Mouse (Mus musculus) neural tube, embryonic 11.5 days (tissue): ENCODE data around the gene Nkd2. TPM values are rescaled to one million over a fixed set of nuclear protein-coding genes. Genes with fewer than 3 reads are reported as not detected.

Source experiments
- ATAC-seq: fragments of 200-750 bp; cut with Nextera tagmentation; 2 replicates; pipeline ENCODE4 v1.8.0; 2017; ENCODE audit warnings: moderate number of reproducible peaks, mild to moderate bottlenecking, moderate TSS enrichment, moderate library complexity; ENCODE audit not compliant: insufficient read depth, low FRiP score, low TSS enrichment
- DNase-seq: peaks from one replicate; pipeline ENCODE4 v3.0.0-alpha.2; 2015; ENCODE audit warnings: low spot score
- H3K27ac ChIP-seq: fragments of 300-500 bp; sonication (generic); 2 replicates; pipeline ENCODE4 v1.5.1; 2014; ENCODE audit warnings: low read depth, mild to moderate bottlenecking, low read length
- H3K27me3 ChIP-seq: fragments of 300-500 bp; sonication (generic); 2 replicates; pipeline ENCODE4 v1.6.1; 2014; ENCODE audit warnings: mild to moderate bottlenecking, low read length, mixed read lengths; ENCODE audit not compliant: control insufficient read depth, insufficient read depth
- H3K36me3 ChIP-seq: fragments of 300-500 bp; sonication (generic); 2 replicates; pipeline ENCODE4 v1.6.1; 2014; ENCODE audit warnings: mild to moderate bottlenecking, low read length, moderate library complexity, mixed read lengths; ENCODE audit not compliant: control insufficient read depth, insufficient read depth
- H3K4me1 ChIP-seq: fragments of 300-500 bp; sonication (generic); 2 replicates; pipeline ENCODE4 v1.6.1; 2014; ENCODE audit warnings: low read length, mixed read lengths; ENCODE audit not compliant: control insufficient read depth, insufficient read depth
- H3K4me2 ChIP-seq: fragments of 300-500 bp; sonication (generic); 2 replicates; pipeline ENCODE4 v1.6.1; 2014; ENCODE audit warnings: low read depth, mild to moderate bottlenecking, moderate library complexity
- H3K4me3 ChIP-seq: fragments of 300-500 bp; sonication (generic); 2 replicates; pipeline ENCODE4 v1.5.1; 2014; ENCODE audit warnings: low read depth, low read length
- H3K9ac ChIP-seq: fragments of 300-500 bp; sonication (generic); 2 replicates; pipeline ENCODE4 v1.6.1; 2014; ENCODE audit warnings: mild to moderate bottlenecking, low read length
- H3K9me3 ChIP-seq: fragments of 300-500 bp; sonication (generic); 2 replicates; pipeline ENCODE4 v1.6.1; 2016; ENCODE audit warnings: low read length; ENCODE audit not compliant: control insufficient read depth
- WGBS: fragments of 180-500 bp; shearing (Covaris S2); extraction: QIAGEN DNeasy Blood & Tissue Kit; methylation state at CpG from one replicate; pipeline ENCODE4 v1.1.7; 2014; 5-methylcytosine and 5-hydroxymethylcytosine counted together
- polyA plus RNA-seq: library from polyadenylated mRNA; unstranded; fragments of >200 nt; fragmentation: Nextera tagmentation; extraction: Ambion mirVana; gene quantifications from 2 replicates; pipeline ENCODE4 v1.2.1, GENCODE M21; 2014

Gene Nkd2
- polyA plus RNA-seq, 1 experiment from 2014 or later: 20.0 TPM

DNA sequence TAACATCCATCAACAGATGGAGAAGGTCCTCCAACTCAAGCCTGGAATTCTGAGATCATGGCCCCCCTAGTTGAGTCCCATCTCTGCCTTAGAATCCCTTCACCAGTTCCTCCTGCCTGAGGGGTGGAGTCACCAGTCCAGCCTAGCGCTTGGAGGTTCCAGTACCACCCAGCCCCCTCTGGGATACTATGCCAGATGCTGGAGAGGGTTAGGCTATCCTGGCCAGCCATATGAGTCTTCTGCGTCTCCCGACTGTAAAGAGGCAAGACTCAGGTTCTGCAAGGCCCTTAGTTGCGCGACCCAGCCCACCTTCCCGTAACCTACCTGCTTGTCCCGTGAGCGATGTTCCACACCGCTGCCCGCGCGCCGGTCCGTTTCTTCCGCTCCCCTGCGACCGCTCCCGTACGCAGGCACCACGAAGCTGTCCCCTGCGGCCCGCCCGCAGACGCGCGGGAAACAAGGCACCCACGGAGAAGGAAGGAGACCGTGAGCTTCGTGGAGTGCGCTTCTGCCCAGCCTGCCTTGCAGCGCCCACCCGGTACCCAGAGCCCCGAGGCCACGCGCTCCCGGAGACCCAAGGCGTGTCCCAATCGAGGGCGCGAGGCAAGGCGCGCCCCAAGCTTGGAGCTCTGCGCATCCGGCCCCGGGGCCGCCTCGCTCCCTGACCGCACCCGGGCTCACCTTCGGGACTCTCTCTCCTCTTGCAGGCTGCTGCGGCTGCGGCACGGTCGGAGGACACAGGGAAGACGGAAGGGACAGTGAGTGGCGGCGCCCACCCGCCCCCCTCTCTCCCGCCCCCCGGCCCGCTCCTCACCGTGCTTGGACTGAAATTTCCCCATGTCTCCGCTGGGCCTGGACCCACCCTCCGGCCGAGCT, 604 bp downstream of the Nkd2 start:
- peak; percentile 54 for DNase-seq
- Histone ChIP-seq H3K9ac (peak overlapping the region; percentile 66), H3K27ac (no peak overlapping the region), H3K4me3 (peak overlapping the region; percentile 65), H3K4me2 (peak overlapping the region; percentile 92), H3K27me3 (peaks cover 11% of the 10 kb centered on the region), H3K4me1 (no peaks in the 10 kb centered on the region), H3K36me3 (no peaks in the 10 kb centered on the region), H3K9me3 (no peaks in the 10 kb centered on the region)
- under 1% methylated on average over 55 of the region's 65 CpGs for WGBS
- ATAC-seq: peak; percentile 60

DNA sequence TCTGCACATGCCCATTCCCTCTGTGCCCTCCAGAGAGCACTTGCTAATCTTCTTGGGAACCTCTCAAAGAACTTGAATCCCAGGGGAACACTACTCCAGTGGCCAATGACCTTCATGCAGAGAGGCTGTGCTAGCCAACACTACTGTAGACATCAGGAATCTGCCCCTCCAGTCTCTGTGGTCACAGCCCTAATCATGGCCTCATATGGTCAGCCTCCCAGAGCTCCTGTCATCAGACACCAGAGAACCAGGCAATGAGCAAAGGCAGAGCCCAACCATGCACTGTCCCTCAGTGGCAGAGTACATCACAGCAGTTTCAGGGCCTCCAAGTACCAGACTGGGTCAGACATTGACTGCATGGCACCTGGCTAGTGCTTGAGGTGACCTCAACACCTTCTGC, 4.7 kb downstream of the Nkd2 start:
- Histone ChIP-seq H3K9me3 (no peaks in the 10 kb centered on the region), H3K9ac (no peak overlapping the region), H3K4me3 (no peak overlapping the region), H3K4me2 (no peak overlapping the region), H3K27ac (no peak overlapping the region), H3K36me3 (no peaks in the 10 kb centered on the region), H3K27me3 (peaks cover 11% of the 10 kb centered on the region), H3K4me1 (no peaks in the 10 kb centered on the region; the same call in 1 of the 2 replicates)
- ATAC-seq: no peak
- DNase-seq: no peak

DNA sequence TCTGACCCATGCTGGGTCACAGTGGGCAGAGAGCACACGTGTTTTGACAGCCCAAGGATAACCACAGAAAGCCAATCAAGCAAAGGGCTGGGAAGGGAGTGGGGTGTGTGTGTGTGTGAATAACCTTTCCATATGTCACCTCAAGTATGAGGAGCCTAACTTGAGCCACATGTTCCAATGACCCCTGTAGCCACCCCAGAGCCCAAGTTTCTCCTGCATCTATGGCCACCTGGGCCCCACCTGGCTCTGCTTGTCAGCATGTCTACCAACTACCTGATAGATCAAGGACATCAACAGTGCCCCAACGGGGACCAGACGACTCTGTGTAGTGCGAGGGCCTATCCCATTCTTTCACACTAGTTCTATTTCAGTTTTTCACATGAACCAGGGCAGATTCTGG, 7.7 kb downstream of the Nkd2 start:
- Histone ChIP-seq H3K36me3 (no peaks in the 10 kb centered on the region), H3K9me3 (no peaks in the 10 kb centered on the region), H3K4me2 (no peak overlapping the region), H3K27ac (no peak overlapping the region), H3K27me3 (no peaks in the 10 kb centered on the region), H3K4me3 (no peak overlapping the region), H3K4me1 (no peaks in the 10 kb centered on the region; the same call in 1 of the 2 replicates), H3K9ac (no peak overlapping the region)
- ATAC-seq (no peak), DNase-seq (no peak)
- 62% methylated on average over 4 of the region's 4 CpGs for WGBS

DNA sequence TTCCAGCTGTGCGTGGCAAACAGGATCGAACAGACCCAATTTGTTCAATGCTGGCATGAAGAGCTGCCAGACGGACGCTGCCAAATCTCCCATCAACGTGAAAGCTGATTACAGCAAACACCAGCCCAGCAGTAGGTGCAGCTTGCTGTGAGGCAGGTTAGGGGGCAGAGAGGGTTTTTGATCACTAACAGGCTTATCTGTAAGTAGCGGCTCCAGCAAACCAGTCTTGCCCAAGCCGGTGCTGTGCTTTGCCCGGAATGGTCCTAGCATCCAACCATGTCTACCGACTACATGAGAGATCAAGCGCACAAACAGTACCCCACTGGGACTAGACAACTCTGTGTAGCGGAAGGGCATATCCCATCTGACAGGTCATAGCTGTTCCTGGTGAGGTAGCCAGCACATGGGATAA, 8.3 kb downstream of the Nkd2 start:
- 72% methylated on average over 11 of the region's 11 CpGs for WGBS

DNA sequence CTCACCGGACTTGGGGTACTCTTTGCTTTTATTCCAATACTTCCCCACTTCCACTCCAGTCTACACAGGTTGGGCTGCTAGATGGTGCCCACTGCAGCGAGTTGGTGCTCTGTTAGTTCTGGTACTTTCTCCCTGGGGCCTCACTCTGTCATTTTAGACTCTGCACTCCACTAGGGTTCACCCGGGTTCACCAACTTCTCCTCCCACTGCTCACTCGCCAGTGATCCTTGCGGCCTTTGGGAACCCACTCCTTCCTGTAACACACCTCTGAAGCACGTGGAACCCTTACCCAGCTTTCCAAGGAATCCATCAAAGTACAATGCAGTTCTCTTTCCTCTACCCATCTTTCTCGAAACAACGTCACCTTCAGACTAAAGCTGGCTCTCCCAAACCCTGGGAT, 9.7 kb downstream of the Nkd2 start:
- H3K4me1 ChIP-seq: no peaks in the 10 kb centered on the region; the same call in 1 of the 2 replicates
- H3K4me2 ChIP-seq: no peak overlapping the region
- no peaks in the 10 kb centered on the region for H3K36me3 ChIP-seq
- 83% methylated on average over 8 of the region's 8 CpGs for WGBS
- DNase-seq (no peak), ATAC-seq (no peak)
- H3K27ac ChIP-seq: no peak overlapping the region
- H3K9ac ChIP-seq: no peak overlapping the region
- no peaks in the 10 kb centered on the region for H3K9me3 ChIP-seq
- H3K27me3 ChIP-seq: no peaks in the 10 kb centered on the region
- no peak overlapping the region for H3K4me3 ChIP-seq

More for the DNA sequence above, 8.3 kb downstream of the Nkd2 start:
- Histone ChIP-seq H3K36me3 (no peaks in the 10 kb centered on the region), H3K4me1 (no peaks in the 10 kb centered on the region; the same call in 1 of the 2 replicates), H3K9ac (no peak overlapping the region), H3K4me3 (no peak overlapping the region), H3K9me3 (no peaks in the 10 kb centered on the region), H3K27me3 (no peaks in the 10 kb centered on the region), H3K27ac (no peak overlapping the region), H3K4me2 (no peak overlapping the region)
- ATAC-seq (no peak), DNase-seq (no peak)

DNA sequence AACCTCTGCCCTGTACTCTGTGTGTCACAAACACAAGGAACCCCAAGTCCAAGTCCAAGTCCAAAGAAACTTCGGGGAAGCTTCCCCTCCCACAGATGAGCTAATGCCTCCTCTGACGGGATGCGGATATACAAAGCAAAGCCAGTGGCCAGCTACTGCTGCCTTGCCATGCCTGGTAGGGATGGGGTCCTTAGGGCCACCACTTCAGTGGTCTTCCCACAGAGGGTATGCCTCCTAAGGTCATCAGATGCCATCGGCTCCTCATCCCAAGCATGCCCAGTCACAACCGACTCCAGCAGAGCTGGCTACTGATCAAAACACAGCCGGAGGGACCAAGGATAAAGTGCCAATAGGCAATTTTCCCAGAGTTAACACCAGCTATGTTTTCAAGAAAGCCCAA, 10.9 kb downstream of the Nkd2 start:
- DNase-seq (no peak), ATAC-seq (no peak)
- Histone ChIP-seq H3K36me3 (no peaks in the 10 kb centered on the region), H3K9ac (no peak overlapping the region), H3K4me2 (no peak overlapping the region), H3K27ac (no peak overlapping the region), H3K4me3 (no peak overlapping the region), H3K4me1 (no peaks in the 10 kb centered on the region; the same call in 1 of the 2 replicates), H3K9me3 (no peaks in the 10 kb centered on the region), H3K27me3 (no peaks in the 10 kb centered on the region)
- 77% methylated on average over 6 of the region's 6 CpGs for WGBS

DNA sequence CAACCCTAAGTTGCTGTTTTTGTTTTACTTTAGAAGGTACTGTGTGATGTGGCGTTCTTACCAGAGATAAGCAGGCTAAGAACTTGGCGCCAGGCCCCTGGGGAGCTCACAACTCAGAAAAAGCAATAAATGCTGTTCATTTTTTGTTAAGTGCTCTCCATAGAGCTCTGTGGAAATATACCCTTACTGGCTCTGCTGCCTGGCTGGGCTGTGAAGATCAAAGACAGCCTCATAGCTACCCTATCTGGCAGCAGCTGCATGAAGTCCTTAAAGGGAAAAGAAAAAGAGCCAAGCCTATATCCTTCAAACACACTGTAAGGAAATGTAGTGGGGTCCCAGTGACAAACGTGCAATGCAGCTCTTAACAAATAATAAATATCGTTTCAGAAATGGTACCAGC, 11.6 kb downstream of the Nkd2 start:
- ATAC-seq (no peak), DNase-seq (no peak)
- H3K9me3 ChIP-seq: no peaks in the 10 kb centered on the region
- 68% methylated on average over 4 of the region's 4 CpGs for WGBS
- H3K27ac ChIP-seq: no peak overlapping the region
- no peak overlapping the region for H3K9ac ChIP-seq
- no peaks in the 10 kb centered on the region; the same call in 1 of the 2 replicates for H3K4me1 ChIP-seq
- no peaks in the 10 kb centered on the region for H3K27me3 ChIP-seq
- no peaks in the 10 kb centered on the region for H3K36me3 ChIP-seq
- H3K4me3 ChIP-seq: no peak overlapping the region
- no peak overlapping the region for H3K4me2 ChIP-seq

DNA sequence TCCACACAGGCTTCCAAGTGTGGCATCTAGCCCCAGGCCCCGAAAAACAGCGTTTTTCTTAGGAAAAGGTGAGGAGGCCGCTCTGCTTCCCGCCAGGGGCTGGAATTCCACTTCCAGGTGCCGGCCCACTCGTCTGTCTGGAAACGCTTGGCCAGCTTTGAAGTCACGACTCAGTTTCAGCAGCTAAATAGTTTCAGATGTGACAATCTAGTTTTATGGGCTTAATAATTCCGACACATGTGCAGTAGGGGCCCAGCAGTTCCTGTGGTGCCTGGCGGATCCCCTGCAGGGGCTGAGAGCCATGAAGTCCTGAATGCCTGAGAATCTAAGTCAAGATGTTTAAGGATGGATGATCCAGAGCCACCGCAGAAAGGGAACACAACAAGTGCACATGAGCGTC, 13.6 kb downstream of the Nkd2 start:
- no peaks in the 10 kb centered on the region for H3K9me3 ChIP-seq
- WGBS: 44% methylated on average over 12 of the region's 12 CpGs
- H3K27ac ChIP-seq: peak overlapping the region; percentile 67
- DNase-seq (peak; percentile 39), ATAC-seq (no peak)
- no peaks in the 10 kb centered on the region for H3K36me3 ChIP-seq
- H3K4me3 ChIP-seq: no peak overlapping the region
- H3K9ac ChIP-seq: no peak overlapping the region
- no peaks in the 10 kb centered on the region for H3K4me1 ChIP-seq
- H3K4me2 ChIP-seq: no peak overlapping the region
- H3K27me3 ChIP-seq: no peaks in the 10 kb centered on the region

DNA sequence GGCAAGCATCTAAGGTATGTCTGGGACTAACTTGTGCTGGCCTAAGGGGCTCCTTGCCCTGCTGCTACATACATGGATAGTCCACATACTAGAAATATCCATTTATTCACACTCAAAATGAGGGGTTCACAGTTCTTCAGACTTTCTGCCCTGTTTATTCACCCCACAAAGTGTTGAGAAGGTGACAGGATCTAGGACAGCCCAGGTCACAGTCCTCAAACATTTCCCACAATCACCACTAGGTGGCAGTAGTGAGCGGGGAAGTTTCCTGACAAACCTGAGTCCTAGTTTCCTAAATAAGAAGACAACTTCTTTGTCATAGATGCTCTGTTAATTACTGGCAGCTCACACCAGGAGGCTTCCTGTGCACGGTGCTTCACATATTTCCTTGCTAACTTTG, 15.9 kb downstream of the Nkd2 start:
- DNase-seq (peak; percentile 70), ATAC-seq (peak; percentile 20; the same call in 1 of the 2 replicates)
- Histone ChIP-seq H3K27me3 (no peaks in the 10 kb centered on the region), H3K4me3 (no peak overlapping the region), H3K9me3 (no peaks in the 10 kb centered on the region), H3K9ac (no peak overlapping the region), H3K4me2 (no peak overlapping the region), H3K27ac (no peak overlapping the region), H3K36me3 (no peaks in the 10 kb centered on the region), H3K4me1 (no peaks in the 10 kb centered on the region)
- 2% methylated on average over 2 of the region's 2 CpGs for WGBS
